Mouse (Mus musculus): ENCODE measurements around the gene Cers6. TPM values are rescaled to one million over a fixed set of nuclear protein-coding genes. Genes with fewer than 3 reads are reported as not detected.
A peak's percentile ranks its signal among the peaks of the same experiment; 100 is the strongest.

The Cers6 gene
- polyA plus RNA-seq, 1 experiment, result 17.8 TPM

- DNase-seq (ENCODE audit: low read depth), result no peak
These were observed 55.1 kb downstream of the Cers6 start for GRCm38 (mm10) chr2:68916299-68916698.

- DNase-seq (ENCODE audit: low read depth), result no peak
These were observed 55.8 kb downstream of the Cers6 start for GRCm38 (mm10) chr2:68917010-68917409.

- no peak for DNase-seq (ENCODE audit: low read depth)
These were observed 56.3 kb downstream of the Cers6 start for GRCm38 (mm10) chr2:68917524-68917923.

GRCm38 (mm10) chr2:68924344-68924743, 63.1 kb downstream of the Cers6 start:
- DNase-seq (ENCODE audit: low read depth), result no peak

- DNase-seq (ENCODE audit: low read depth), result peak; percentile 8
These were observed 64.3 kb downstream of the Cers6 start for GRCm38 (mm10) chr2:68925542-68925941.

- DNase-seq (ENCODE audit: low read depth), result no peak
These were observed 65.9 kb downstream of the Cers6 start for GRCm38 (mm10) chr2:68926913-68927790.

- no peak for DNase-seq (ENCODE audit: low read depth)
These were observed 71.0 kb downstream of the Cers6 start for GRCm38 (mm10) chr2:68932240-68932639.

- no peak for DNase-seq (ENCODE audit: low read depth)
These were observed 71.4 kb downstream of the Cers6 start for GRCm38 (mm10) chr2:68932656-68933055.

- DNase-seq (ENCODE audit: low read depth), result no peak
These were observed 73.4 kb downstream of the Cers6 start for GRCm38 (mm10) chr2:68934651-68935050.

- peak; percentile 23 for DNase-seq (ENCODE audit: low read depth)
These were observed 74.6 kb downstream of the Cers6 start for GRCm38 (mm10) chr2:68935721-68936294.

- DNase-seq (ENCODE audit: low read depth), result no peak
These were observed 75.5 kb downstream of the Cers6 start for GRCm38 (mm10) chr2:68936773-68937172.

- DNase-seq (ENCODE audit: low read depth), result no peak
These were observed 76.6 kb downstream of the Cers6 start for GRCm38 (mm10) chr2:68937833-68938232.

GRCm38 (mm10) chr2:68944898-68945297, 83.7 kb downstream of the Cers6 start:
- no peak for DNase-seq (ENCODE audit: low read depth)

GRCm38 (mm10) chr2:68945976-68946375, 84.7 kb downstream of the Cers6 start:
- DNase-seq (ENCODE audit: low read depth), result no peak

GRCm38 (mm10) chr2:68946819-68947218, 85.6 kb downstream of the Cers6 start:
- DNase-seq (ENCODE audit: low read depth), result no peak

- DNase-seq (ENCODE audit: low read depth), result no peak
These were observed 87.9 kb downstream of the Cers6 start for GRCm38 (mm10) chr2:68949137-68949536.

GRCm38 (mm10) chr2:68949728-68950127, 88.5 kb downstream of the Cers6 start:
- no peak for DNase-seq (ENCODE audit: low read depth)

- DNase-seq (ENCODE audit: low read depth), result no peak
These were observed 90.5 kb downstream of the Cers6 start for GRCm38 (mm10) chr2:68951706-68952105.

- DNase-seq (ENCODE audit: low read depth), result no peak
These were observed 92.4 kb downstream of the Cers6 start for GRCm38 (mm10) chr2:68953688-68954087.

- DNase-seq (ENCODE audit: low read depth), result no peak
These were observed 94.3 kb downstream of the Cers6 start for GRCm38 (mm10) chr2:68955496-68955895.

GRCm38 (mm10) chr2:68956146-68956545, 94.9 kb downstream of the Cers6 start:
- no peak for DNase-seq (ENCODE audit: low read depth)

- DNase-seq (ENCODE audit: low read depth), result no peak
These were observed 96.6 kb downstream of the Cers6 start for GRCm38 (mm10) chr2:68957831-68958230.

GRCm38 (mm10) chr2:68959573-68959972, 98.3 kb downstream of the Cers6 start:
- DNase-seq (ENCODE audit: low read depth), result no peak

Data from gonadal fat pad, adult 2 months (tissue).